ENCODE assay signal across 23 mouse cellular contexts in the genomic region with DNA sequence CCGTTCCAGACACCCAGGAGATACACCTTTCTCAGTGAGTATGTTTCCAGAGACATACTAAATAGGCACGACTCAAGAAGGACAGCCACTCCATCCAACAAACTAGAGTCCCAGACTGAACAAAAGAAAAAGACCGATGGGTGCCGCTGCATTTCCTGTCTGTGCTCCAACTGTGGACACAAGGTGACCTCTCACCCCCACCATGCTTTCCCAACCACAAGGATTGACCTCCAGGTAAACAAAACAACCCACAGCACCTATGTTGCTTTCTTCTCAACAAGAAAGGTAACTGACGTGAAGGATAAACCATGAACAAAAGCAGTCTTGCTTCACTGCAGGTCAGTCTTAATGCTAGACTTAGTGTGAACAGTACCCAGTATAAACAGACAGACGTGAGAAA. TPM values are rescaled to one million over a fixed set of nuclear protein-coding genes. Genes with fewer than 3 reads are reported as not detected.
DNase-seq lines count a peak whose midpoint lies in the region; ATAC-seq and TF ChIP-seq lines count a peak whose summit lies in the region.
"Had no signal": no experiment of that assay in that cellular context is flagged by ENCODE, and none has a peak within 500 bp of the region (broad histone marks: within the 10 kb centered on the region; RNA-seq: fewer than 3 reads in every experiment).

No protein-coding gene starts in this region.

- H3K4me3 ChIP-seq in liver, adult 2 months (ENCODE audit: insufficient read depth, low read depth, low read length): no peak overlapping the region
- no peak overlapping the region for H3K4me3 ChIP-seq in liver, embryonic 13.5 days (replicated peaks)
- no peak overlapping the region for H3K4me3 ChIP-seq in liver, embryonic 16.5 days (ENCODE audit: low read depth, low read length)
- H3K4me3 ChIP-seq: embryonic facial prominence, embryonic 10.5 days; embryonic facial prominence, embryonic 13.5 days; forebrain, embryonic 12.5 days; forebrain, embryonic 15.5 days; hindbrain, embryonic 12.5 days had no signal

- H3K9me3 ChIP-seq in liver, embryonic 13.5 days (replicated peaks): no peaks in the 10 kb centered on the region
- no peaks in the 10 kb centered on the region for H3K9me3 ChIP-seq in liver, embryonic 16.5 days (replicated peaks; ENCODE audit: control insufficient read depth, low read length)
- H3K9me3 ChIP-seq: embryonic facial prominence, embryonic 10.5 days; embryonic facial prominence, embryonic 13.5 days; forebrain, embryonic 12.5 days; forebrain, embryonic 15.5 days; hindbrain, embryonic 12.5 days had no signal

- peaks cover 18% of the 10 kb centered on the region for H3K4me1 ChIP-seq in liver, adult 2 months (ENCODE audit: control insufficient read depth, insufficient read depth, low read length)
- H3K4me1 ChIP-seq in liver, embryonic 13.5 days (replicated peaks): peaks cover 97% of the 10 kb centered on the region
- peaks cover 80% of the 10 kb centered on the region for H3K4me1 ChIP-seq in liver, embryonic 16.5 days (ENCODE audit: control insufficient read depth, low read depth, low read length)

- no peak overlapping the region for H3K27ac ChIP-seq in liver, adult 2 months (replicated peaks; ENCODE audit: insufficient read depth, low read depth, low read length)
- peak overlapping the region; percentile 74 for H3K27ac ChIP-seq in liver, embryonic 13.5 days
- H3K27ac ChIP-seq in liver, embryonic 16.5 days (ENCODE audit: low read length): peak overlapping the region; percentile 54
- H3K27ac ChIP-seq: embryonic facial prominence, embryonic 10.5 days; embryonic facial prominence, embryonic 13.5 days; forebrain, embryonic 12.5 days; forebrain, embryonic 15.5 days; hindbrain, embryonic 12.5 days had no signal

- TF ChIP-seq CTCF in liver, adult 2 months (IDR thresholded peaks at IDR 0.05; ENCODE audit: low read depth, low read length): peak; percentile 17; the same call in 1 of the 2 replicates

- DNase-seq in liver, adult 2 months (ENCODE audit: extremely low read depth, low read depth, low spot score): peak; percentile 86
- no peak for DNase-seq in liver
- DNase-seq in liver, embryonic 13.5 days: no peak
- no peak for DNase-seq in B cell, adult 2 months
- no peak for DNase-seq in gastrocnemius, postnatal 25 days
- DNase-seq: adrenal gland, adult 8-10 months; adrenal gland, postnatal 25 days; cerebellum, adult 11-12 months; cerebellum, adult 8-10 months; cerebellum, postnatal 10 days; cerebellum, postnatal 36 days; embryo, embryonic 11 days; heart, adult 11 months had no signal

- H3K79me2 ChIP-seq in liver, adult 2 months (ENCODE audit: control insufficient read depth, insufficient read depth, low read length): peaks cover 62% of the 10 kb centered on the region

- H3K36me3 ChIP-seq in liver, adult 2 months (ENCODE audit: control insufficient read depth, insufficient read depth, low read length): no peaks in the 10 kb centered on the region
- peaks cover 4% of the 10 kb centered on the region for H3K36me3 ChIP-seq in liver, embryonic 13.5 days
- H3K36me3 ChIP-seq in liver, embryonic 16.5 days (ENCODE audit: control insufficient read depth, insufficient read depth): no peaks in the 10 kb centered on the region
- H3K36me3 ChIP-seq: embryonic facial prominence, embryonic 13.5 days; forebrain, embryonic 12.5 days; forebrain, embryonic 15.5 days; hindbrain, embryonic 12.5 days had no signal

- ATAC-seq in liver, embryonic 13.5 days (ENCODE audit: low read depth): no peak
- ATAC-seq in liver, embryonic 16.5 days (ENCODE audit: low read depth): no peak
- no peak for ATAC-seq in CD4-positive, CD25-positive, alpha-beta regulatory T cell, adult 4 months
- ATAC-seq: activated CD4-positive, CD25-positive, alpha-beta regulatory T cell, adult 4 months; forebrain, embryonic 15.5 days; hindbrain, embryonic 16.5 days had no signal

- no peak for TF ChIP-seq POLR2A in liver, adult 2 months (IDR thresholded peaks at IDR 0.05; ENCODE audit: extremely low read depth, insufficient read depth, low read length)

- H3K27me3 ChIP-seq in liver, adult 2 months (ENCODE audit: control insufficient read depth, insufficient read depth, low read length): no peaks in the 10 kb centered on the region
- no peaks in the 10 kb centered on the region for H3K27me3 ChIP-seq in liver, embryonic 13.5 days
- no peaks in the 10 kb centered on the region for H3K27me3 ChIP-seq in liver, embryonic 16.5 days (ENCODE audit: control insufficient read depth, insufficient read depth, low read depth, low read length)
- H3K27me3 ChIP-seq: embryonic facial prominence, embryonic 13.5 days; forebrain, embryonic 12.5 days; forebrain, embryonic 15.5 days; hindbrain, embryonic 12.5 days had no signal

- no peak overlapping the region for H3K9ac ChIP-seq in liver, adult 2 months (ENCODE audit: low read depth, low read length)
- peak overlapping the region; percentile 37 for H3K9ac ChIP-seq in liver, embryonic 13.5 days
- no peak overlapping the region for H3K9ac ChIP-seq in liver, embryonic 16.5 days (ENCODE audit: low read depth, low read length)
- H3K9ac ChIP-seq: embryonic facial prominence, embryonic 13.5 days; forebrain, embryonic 12.5 days; forebrain, embryonic 15.5 days; hindbrain, embryonic 12.5 days had no signal

- WGBS in liver, adult 2 months: 16% methylated on average over 6 of the region's 6 CpGs
- WGBS in liver, embryonic 13.5 days (ENCODE audit: insufficient replicate concordance): 85% methylated on average over 6 of the region's 6 CpGs
- 73% methylated on average over 6 of the region's 6 CpGs for WGBS in liver, embryonic 16.5 days (ENCODE audit: insufficient replicate concordance)

- peak overlapping the region; percentile 38 for H3K4me2 ChIP-seq in liver, embryonic 13.5 days
- no peak overlapping the region; the same call in 1 of the 2 replicates for H3K4me2 ChIP-seq in liver, embryonic 16.5 days (ENCODE audit: low read depth, low read length)
- H3K4me2 ChIP-seq: embryonic facial prominence, embryonic 13.5 days; forebrain, embryonic 12.5 days; forebrain, embryonic 15.5 days; heart, embryonic 11.5 days; hindbrain, embryonic 12.5 days had no signal

RNA-seq across cellular contexts. Expression of gene Stk24, which starts 27.1 kb away (rescaled TPM):
- 10.1 and 12.6 TPM in 2 replicates for total RNA-seq in liver, adult 2 months (2014; rRNA removed)
- polyA plus RNA-seq in liver, adult 2 months (2012; rRNA removed): 8.6 and 9.3 TPM in 2 replicates
- 30.6 and 36.0 TPM in 2 replicates for polyA plus RNA-seq in liver, embryonic 13.5 days (2015; fragmentation: Nextera tagmentation; extraction: Ambion mirVana)
- polyA plus RNA-seq in liver, embryonic 16.5 days (2015; fragmentation: Nextera tagmentation; extraction: Ambion mirVana): 24.3 and 26.1 TPM in 2 replicates
- polyA plus RNA-seq in CD4-positive, CD25-positive, alpha-beta regulatory T cell, adult 4 months (2017; shearing (Covaris generic)): 10 to 100 TPM; 63.3 to 68.7 TPM
- 10 to 100 TPM; 25.5 to 28.1 TPM for total RNA-seq in gastrocnemius, postnatal 25 days (2021)
